Mouse (Mus musculus): ENCODE measurements around the gene Macrod1.

Macrod1 gene

GRCm38 (mm10) chr19:7191639-7192038 is 135.0 kb downstream of the Macrod1 start:
- intact Hi-C loops (cut with DNase I) = no loop called here

GRCm38 (mm10) chr19:7192561-7192967 is 136.0 kb downstream of the Macrod1 start:
- intact Hi-C loops (cut with DNase I) = no loop called here

- intact Hi-C loops (cut with DNase I) = loop anchor here (1.0 kb wide), 1 partner anchor 129 kb away; no protein-coding TSS in a partner anchor
Measured at GRCm38 (mm10) chr19:7195900-7196728, 139.5 kb downstream of the Macrod1 start.

GRCm38 (mm10) chr19:7196741-7197270 is 140.2 kb downstream of the Macrod1 start:
- intact Hi-C loops (cut with DNase I) = loop anchor here (1.0 kb wide), 1 partner anchor 130 kb away; no protein-coding TSS in a partner anchor

- intact Hi-C loops (cut with DNase I) = no loop called here
Measured at GRCm38 (mm10) chr19:7197445-7197844, 140.8 kb downstream of the Macrod1 start.

GRCm38 (mm10) chr19:7199089-7199488 is 142.5 kb downstream of the Macrod1 start:
- intact Hi-C loops (cut with DNase I) = no loop called here

GRCm38 (mm10) chr19:7200427-7200826 is 143.8 kb downstream of the Macrod1 start:
- intact Hi-C loops (cut with DNase I) = no loop called here

GRCm38 (mm10) chr19:7204898-7205297 is 148.3 kb downstream of the Macrod1 start:
- intact Hi-C loops (cut with DNase I) = no loop called here

GRCm38 (mm10) chr19:7205326-7205725 is 148.7 kb downstream of the Macrod1 start:
- intact Hi-C loops (cut with DNase I) = no loop called here

- intact Hi-C loops (cut with DNase I) = no loop called here
Measured at GRCm38 (mm10) chr19:7205753-7206736, 149.4 kb downstream of the Macrod1 start, which contains the start of gene Otub1. Gene Otub1 (minus strand): TSS chr19:7206316.

- intact Hi-C loops (cut with DNase I) = no loop called here
Measured at GRCm38 (mm10) chr19:7209907-7210646, 153.5 kb downstream of the Macrod1 start.

- intact Hi-C loops (cut with DNase I) = no loop called here
Measured at GRCm38 (mm10) chr19:7212216-7212615, 155.6 kb downstream of the Macrod1 start.

GRCm38 (mm10) chr19:7213010-7213409 is 156.4 kb downstream of the Macrod1 start:
- intact Hi-C loops (cut with DNase I) = no loop called here

GRCm38 (mm10) chr19:7214484-7214883 is 157.9 kb downstream of the Macrod1 start:
- intact Hi-C loops (cut with DNase I) = no loop called here

GRCm38 (mm10) chr19:7217162-7217925 is 160.7 kb downstream of the Macrod1 start, which contains the start of gene Cox8a:
Gene Cox8a (minus strand): TSS chr19:7217616.
- intact Hi-C loops (cut with DNase I) = no loop called here

GRCm38 (mm10) chr19:7217926-7218267 is 161.3 kb downstream of the Macrod1 start:
- intact Hi-C loops (cut with DNase I) = no loop called here

GRCm38 (mm10) chr19:7218753-7219152 is 162.1 kb downstream of the Macrod1 start:
- intact Hi-C loops (cut with DNase I) = no loop called here

- intact Hi-C loops (cut with DNase I) = no loop called here
Measured at GRCm38 (mm10) chr19:7222196-7222595, 165.6 kb downstream of the Macrod1 start.

GRCm38 (mm10) chr19:7223488-7223887 is 166.9 kb downstream of the Macrod1 start:
- intact Hi-C loops (cut with DNase I) = no loop called here

GRCm38 (mm10) chr19:7224253-7224652 is 167.6 kb downstream of the Macrod1 start:
- intact Hi-C loops (cut with DNase I) = no loop called here

Data from adrenal gland (tissue).